Mouse (Mus musculus) spleen, postnatal 14 days (tissue): ENCODE data around the gene Ndfip2.

Experiments
- DNase-seq, 2 experiments: peaks; one replicate each; pipeline ENCODE4 v3.0.0; 2021 to 2022; ENCODE audit warnings: low spot score in 2 of 2

The Ndfip2 gene

GRCm38 (mm10) chr14:105284062-105284461 lies 25.7 kb downstream of the Ndfip2 start:
- no peak for DNase-seq

GRCm38 (mm10) chr14:105287557-105287956 lies 29.2 kb downstream of the Ndfip2 start:
- DNase-seq, result no peak

- no peak for DNase-seq
Observed at GRCm38 (mm10) chr14:105287972-105288371, 29.6 kb downstream of the Ndfip2 start.

- no peak for DNase-seq
Observed at GRCm38 (mm10) chr14:105288529-105288928, 30.2 kb downstream of the Ndfip2 start.

- DNase-seq, result no peak
Observed at GRCm38 (mm10) chr14:105292139-105292538, 33.8 kb downstream of the Ndfip2 start.

- DNase-seq, result no peak
Observed at GRCm38 (mm10) chr14:105293777-105294176, 35.4 kb downstream of the Ndfip2 start.

GRCm38 (mm10) chr14:105295820-105296582 lies 37.6 kb downstream of the Ndfip2 start:
- DNase-seq, result no peak

- DNase-seq, result no peak
Observed at GRCm38 (mm10) chr14:105299744-105300255, 41.4 kb downstream of the Ndfip2 start.

GRCm38 (mm10) chr14:105300551-105300950 lies 42.2 kb downstream of the Ndfip2 start:
- no peak for DNase-seq

GRCm38 (mm10) chr14:105302708-105303107 lies 44.3 kb downstream of the Ndfip2 start:
- DNase-seq, result no peak

- no peak for DNase-seq
Observed at GRCm38 (mm10) chr14:105307716-105308115, 49.3 kb downstream of the Ndfip2 start.

GRCm38 (mm10) chr14:105312366-105312765 lies 54.0 kb downstream of the Ndfip2 start:
- DNase-seq, result no peak

- DNase-seq, result no peak
Observed at GRCm38 (mm10) chr14:105312944-105313343, 54.6 kb downstream of the Ndfip2 start.

- no peak for DNase-seq
Observed at GRCm38 (mm10) chr14:105313877-105314276, 55.5 kb downstream of the Ndfip2 start.

- DNase-seq, result no peak
Observed at GRCm38 (mm10) chr14:105321712-105322111, 63.3 kb downstream of the Ndfip2 start.

GRCm38 (mm10) chr14:105322829-105323228 lies 64.5 kb downstream of the Ndfip2 start:
- DNase-seq, result no peak

GRCm38 (mm10) chr14:105323448-105323847 lies 65.1 kb downstream of the Ndfip2 start:
- DNase-seq, result no peak

- DNase-seq, result no peak
Observed at GRCm38 (mm10) chr14:105328397-105329302, 70.3 kb downstream of the Ndfip2 start.

- no peak for DNase-seq
Observed at GRCm38 (mm10) chr14:105333475-105334094, 75.2 kb downstream of the Ndfip2 start.

GRCm38 (mm10) chr14:105341765-105342164 lies 83.4 kb downstream of the Ndfip2 start:
- DNase-seq, result no peak

- DNase-seq, result no peak
Observed at GRCm38 (mm10) chr14:105354121-105354520, 95.7 kb downstream of the Ndfip2 start.
